In the genomic region with DNA sequence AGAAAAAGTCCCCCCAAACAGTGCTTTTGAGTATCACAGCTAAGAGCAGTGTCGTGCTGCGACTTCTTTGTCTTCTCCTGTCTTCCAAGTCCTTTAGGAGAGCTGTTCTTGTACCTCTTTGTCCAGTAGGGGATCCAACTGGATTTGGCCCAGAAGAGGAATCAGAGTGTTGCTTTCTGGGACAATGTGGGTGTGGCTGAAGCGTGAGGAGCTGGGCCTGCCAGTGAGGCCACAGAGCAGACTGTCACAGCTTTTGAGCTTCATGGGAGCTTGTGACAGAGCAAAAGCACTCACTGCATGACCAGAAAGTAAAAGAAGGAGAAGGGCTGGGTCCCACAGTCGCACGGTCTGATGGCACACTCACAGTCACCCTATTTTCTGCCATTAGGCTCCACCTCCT, we compare ENCODE assay signal across 17 mouse cellular contexts. TPM values are rescaled to one million over a fixed set of nuclear protein-coding genes. Genes with fewer than 3 reads are reported as not detected.
A peak's percentile ranks its signal among the peaks of the same experiment; 100 is the strongest.
DNase-seq lines count a peak whose midpoint lies in the region; ATAC-seq lines count a peak whose summit lies in the region.
"Had no signal": no experiment of that assay in that cellular context is flagged by ENCODE, and none has a peak within 500 bp of the region (broad histone marks: within the 10 kb centered on the region; RNA-seq: fewer than 3 reads in every experiment).

No protein-coding gene starts in this region.

- intact Hi-C loops in heart, postnatal 36 days (cut with DNase I), result loop anchor here (10.0 kb wide), 1 partner anchor 942 kb away; a partner anchor contains a TSS
- intact Hi-C loops in heart, postnatal 10 days (cut with DNase I), result no loop called here

- ATAC-seq in liver, embryonic 15.5 days (ENCODE audit: insufficient read depth), result peak; percentile 63

- H3K4me1 ChIP-seq in liver, embryonic 15.5 days (replicated peaks), result peaks cover 65% of the 10 kb centered on the region
- H3K4me1 ChIP-seq: hindbrain, embryonic 12.5 days; neural tube, embryonic 15.5 days had no signal

- 73% methylated on average over 5 of the region's 5 CpGs for WGBS in liver, embryonic 15.5 days (ENCODE audit: insufficient replicate concordance)

- H3K36me3 ChIP-seq in liver, embryonic 15.5 days (replicated peaks), result 0 out of 2 replicates have a peak, but pooled peaks cover 2% of the 10 kb centered on the region

- H3K9ac ChIP-seq in liver, embryonic 15.5 days, result peak overlapping the region; percentile 51; the same call in 1 of the 2 replicates
- H3K9ac ChIP-seq: hindbrain, embryonic 12.5 days; neural tube, embryonic 15.5 days had no signal

- no peaks in the 10 kb centered on the region for H3K9me3 ChIP-seq in liver, embryonic 15.5 days (replicated peaks)
- H3K9me3 ChIP-seq: G1E; hindbrain, embryonic 12.5 days; neural tube, embryonic 15.5 days had no signal

- peak; percentile 91 for DNase-seq in heart, adult 11 months
- no peak for DNase-seq in heart, postnatal 36 days
- DNase-seq in c-Kit-negative CD71-positive TER-119-positive erythroid progenitor cells, embryonic 14.5 days (ENCODE audit: low read depth, low spot score), result peak; percentile 44
- DNase-seq in heart, postnatal 10 days, result peak; percentile 39 to 60
- DNase-seq in cerebellum, adult 11-12 months, result no peak
- DNase-seq in thymus, postnatal 14 days, result no peak
- DNase-seq in frontal cortex, postnatal 14 days (ENCODE audit: low spot score in 2 of 2), result no peak
- DNase-seq: cerebellum, adult 2 months; embryo, embryonic 11 days; gastrocnemius, postnatal 10 days; kidney, adult 11 months; thymus, postnatal 25 days had no signal

- H3K27me3 ChIP-seq in liver, embryonic 15.5 days, result no peaks in the 10 kb centered on the region

- peak overlapping the region; percentile 87 for H3K27ac ChIP-seq in liver, embryonic 15.5 days (replicated peaks)
- H3K27ac ChIP-seq: hindbrain, embryonic 12.5 days; left cerebral cortex, adult 2 months; neural tube, embryonic 15.5 days had no signal

- H3K4me2 ChIP-seq in liver, embryonic 15.5 days, result peak overlapping the region; percentile 64
- H3K4me2 ChIP-seq: hindbrain, embryonic 12.5 days; neural tube, embryonic 15.5 days had no signal

- peak overlapping the region; percentile 36; the same call in 1 of the 2 replicates for H3K4me3 ChIP-seq in liver, embryonic 15.5 days (replicated peaks)
- H3K4me3 ChIP-seq: hindbrain, embryonic 12.5 days; left cerebral cortex, adult 2 months; neural tube, embryonic 15.5 days had no signal

RNA-seq across cellular contexts. Expression of a gene that starts 7.5 kb away (rescaled TPM):
- 10 to 100 TPM; 17.0 to 21.0 TPM for total RNA-seq in heart, postnatal 36 days (2021)
- total RNA-seq in heart, postnatal 10 days (2021), result 10 to 100 TPM; 17.6 to 19.4 TPM
- 10.2 and 13.4 TPM in 2 replicates for polyA plus RNA-seq in liver, embryonic 15.5 days (2015; fragmentation: Nextera tagmentation; extraction: Ambion mirVana)

RNA-seq across cellular contexts. Expression of a gene that starts 38.4 kb away (rescaled TPM):
- 1 to 10 TPM; 4.6 to 5.4 TPM for total RNA-seq in heart, postnatal 36 days (2021)
- total RNA-seq in heart, postnatal 10 days (2021), result 1 to 10 TPM; 4.4 to 5.3 TPM
- 1.8 and 2.1 TPM in 2 replicates for polyA plus RNA-seq in liver, embryonic 15.5 days (2015; fragmentation: Nextera tagmentation; extraction: Ambion mirVana)

Comparison
In these comparisons a context has a peak if more than half of its experiments do, and no peak if none do; other contexts are left out.
1. DNase-seq: peak in heart, adult 11 months (single experiment), c-Kit-negative CD71-positive TER-119-positive erythroid progenitor cells, embryonic 14.5 days (single experiment) and heart, postnatal 10 days (2 of 2); none in heart, postnatal 36 days (0 of 2), cerebellum, adult 11-12 months (single experiment), thymus, postnatal 14 days (single experiment) and frontal cortex, postnatal 14 days (0 of 2).